Mouse (Mus musculus) megakaryocyte, embryonic 14.5 days (primary cell): Measurements from ENCODE around the gene Arnt.

Experiments used
- FLI1 ChIP-seq: IDR thresholded peaks from 2 replicates; pipeline ENCODE4 v1.6.1; 2012; ENCODE audit warnings: low read length, inconsistent platforms, mixed read lengths
- GATA1 ChIP-seq: IDR thresholded peaks from 3 replicates; pipeline ENCODE4 v1.6.1; 2012; ENCODE audit warnings: mixed read lengths, low read length, inconsistent platforms, borderline replicate concordance

DNA sequence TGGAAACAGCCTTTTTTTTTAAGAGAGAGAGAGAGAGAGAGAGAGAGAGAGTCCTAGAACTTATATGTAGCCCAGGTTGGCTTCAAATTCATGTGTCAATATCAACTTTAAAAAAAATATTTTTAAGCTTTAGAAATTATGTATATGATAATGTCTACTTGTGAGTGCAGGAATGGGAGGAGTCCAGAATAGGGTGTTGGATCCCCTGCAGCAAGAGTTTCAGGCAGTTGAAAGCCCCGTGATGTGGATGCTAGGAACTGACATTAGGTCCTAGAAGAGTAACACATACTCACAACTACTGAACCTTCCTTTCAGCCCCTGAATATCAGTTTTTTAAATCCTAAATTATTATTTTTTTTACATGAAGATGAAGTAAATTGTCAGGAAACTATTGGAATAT is 1.4 kb downstream of the Arnt start:
- TF ChIP-seq GATA1 (no peak), FLI1 (no peak)
